Mouse (Mus musculus): ENCODE results near the gene Ctnnbip1.

GRCm38 (mm10) chr4:149527621-149528354 is 9.8 kb downstream of the Ctnnbip1 start:
- no peak for TF ChIP-seq POLR2A (IDR thresholded peaks at IDR 0.05; ENCODE audit: insufficient read length, low read depth)
- TF ChIP-seq MAX (IDR thresholded peaks at IDR 0.05; ENCODE audit: low read depth), result no peak
- no peak for TF ChIP-seq TCF12 (IDR thresholded peaks at IDR 0.05; ENCODE audit: insufficient read depth, poor library complexity, severe bottlenecking)
- no peak for TF ChIP-seq E2F4 (IDR thresholded peaks at IDR 0.05; ENCODE audit: insufficient read depth)
- no peak for TF ChIP-seq USF1 (IDR thresholded peaks at IDR 0.05; ENCODE audit: low read depth)
- no peak for TF ChIP-seq MYOG (IDR thresholded peaks at IDR 0.05; ENCODE audit: control insufficient read depth in 1 of 3, insufficient read depth in 1 of 3, insufficient read length in 2 of 3, low read depth in 2 of 3)
- TF ChIP-seq TCF3 (IDR thresholded peaks at IDR 0.05; ENCODE audit: insufficient read length, low read depth), result no peak
- TF ChIP-seq SRF (IDR thresholded peaks at IDR 0.05; ENCODE audit: control insufficient read depth, insufficient read length, low read depth), result no peak
- TF ChIP-seq MYOD1 (IDR thresholded peaks at IDR 0.05; ENCODE audit: control insufficient read depth in 1 of 3, insufficient read length in 2 of 3, low read depth in 2 of 3), result no peak
- TF ChIP-seq POLR2AphosphoS2 (IDR thresholded peaks at IDR 0.05; ENCODE audit: insufficient read length, low read depth), result no peak
- TF ChIP-seq CEBPB (IDR thresholded peaks at IDR 0.05; ENCODE audit: insufficient read depth, poor library complexity, severe bottlenecking), result no peak
- no peak for TF ChIP-seq REST (IDR thresholded peaks at IDR 0.05; ENCODE audit: insufficient read depth, insufficient read length)
